Mouse (Mus musculus) hindbrain, embryonic 14.5 days (tissue): ENCODE results near the gene Ntf3. TPM values are rescaled to one million over a fixed set of nuclear protein-coding genes. Genes with fewer than 3 reads are reported as not detected.

ENCODE experiments used
- ATAC-seq: fragments of 200-750 bp; cut with Nextera tagmentation; 2 replicates; pipeline ENCODE4 v1.8.0; 2017; ENCODE audit warnings: moderate number of reproducible peaks, mild to moderate bottlenecking, moderate TSS enrichment, moderate library complexity; ENCODE audit not compliant: low FRiP score
- DNase-seq: peaks from one replicate; pipeline ENCODE4 v3.0.0-alpha.2; 2015; ENCODE audit warnings: low spot score
- H3K27ac ChIP-seq: fragments of 300-500 bp; sonication (generic); 2 replicates; pipeline ENCODE4 v1.5.1; 2014; ENCODE audit warnings: mild to moderate bottlenecking, moderate library complexity
- H3K27me3 ChIP-seq: fragments of 300-500 bp; sonication (generic); 2 replicates; pipeline ENCODE4 v1.6.1; 2014; ENCODE audit warnings: mild to moderate bottlenecking, low read length, mixed read lengths; ENCODE audit not compliant: control insufficient read depth, insufficient read depth
- H3K36me3 ChIP-seq: fragments of 300-500 bp; sonication (generic); replicated peaks from 2 replicates; pipeline ENCODE4 v1.6.1; 2014; ENCODE audit not compliant: control insufficient read depth, insufficient read depth
- H3K4me1 ChIP-seq: fragments of 300-500 bp; sonication (generic); replicated peaks from 2 replicates; pipeline ENCODE4 v1.6.1; 2014; ENCODE audit warnings: antibody characterized with exemption, low read length, mixed read lengths; ENCODE audit not compliant: control insufficient read depth, insufficient read depth
- H3K4me2 ChIP-seq: fragments of 300-500 bp; sonication (generic); replicated peaks from 2 replicates; pipeline ENCODE4 v1.6.1; 2014; ENCODE audit warnings: mild to moderate bottlenecking, moderate library complexity
- H3K4me3 ChIP-seq: fragments of 300-500 bp; sonication (generic); replicated peaks from 2 replicates; pipeline ENCODE4 v1.5.1; 2014; ENCODE audit warnings: mild to moderate bottlenecking, low read length
- H3K9ac ChIP-seq: fragments of 300-500 bp; sonication (generic); 2 replicates; pipeline ENCODE4 v1.6.1; 2014
- H3K9me3 ChIP-seq: fragments of 300-500 bp; sonication (generic); 2 replicates; pipeline ENCODE4 v1.6.1; 2016; ENCODE audit warnings: low read length; ENCODE audit not compliant: control insufficient read depth
- WGBS: fragments of 180-500 bp; shearing (Covaris S2); extraction: QIAGEN DNeasy Blood & Tissue Kit; methylation state at CpG from one replicate; pipeline ENCODE4 v1.1.7; 2014; 5-methylcytosine and 5-hydroxymethylcytosine counted together
- polyA plus RNA-seq: library from polyadenylated mRNA; unstranded; fragments of >200 nt; fragmentation: Nextera tagmentation; extraction: Ambion mirVana; gene quantifications from 2 replicates; pipeline ENCODE4 v1.2.1, GENCODE M21; 2014

Ntf3 gene
- polyA plus RNA-seq, 1 experiment from 2014 or later, result 3.0 TPM

DNA sequence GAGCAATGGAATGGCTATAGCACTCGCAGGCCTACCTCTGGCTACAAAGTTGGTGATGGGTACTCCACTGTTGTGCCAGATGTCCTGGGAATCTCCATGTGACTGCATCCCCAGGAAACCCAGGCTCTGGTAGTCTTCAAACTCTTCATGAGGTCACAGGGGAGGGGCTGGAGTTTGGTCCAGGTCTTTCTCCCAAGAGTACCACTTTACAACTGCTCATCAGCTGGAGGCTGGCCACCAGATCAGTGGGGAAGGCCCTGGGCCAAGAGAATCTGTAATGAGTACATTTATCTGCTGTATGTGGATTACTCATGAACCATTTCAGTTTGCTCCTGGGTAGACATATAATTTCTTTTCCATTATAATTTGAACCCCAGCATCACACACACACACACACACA, 66.1 kb downstream of the Ntf3 start:
- DNase-seq (no peak), ATAC-seq (no peak)
- H3K36me3 ChIP-seq, result no peaks in the 10 kb centered on the region
- no peak overlapping the region for H3K4me2 ChIP-seq
- 100% methylated on average over 1 of the region's 1 CpGs for WGBS
- no peaks in the 10 kb centered on the region for H3K9me3 ChIP-seq
- no peak overlapping the region for H3K4me3 ChIP-seq
- H3K27me3 ChIP-seq, result no peaks in the 10 kb centered on the region
- no peaks in the 10 kb centered on the region for H3K4me1 ChIP-seq
- H3K27ac ChIP-seq, result no peak overlapping the region
- no peak overlapping the region for H3K9ac ChIP-seq

DNA sequence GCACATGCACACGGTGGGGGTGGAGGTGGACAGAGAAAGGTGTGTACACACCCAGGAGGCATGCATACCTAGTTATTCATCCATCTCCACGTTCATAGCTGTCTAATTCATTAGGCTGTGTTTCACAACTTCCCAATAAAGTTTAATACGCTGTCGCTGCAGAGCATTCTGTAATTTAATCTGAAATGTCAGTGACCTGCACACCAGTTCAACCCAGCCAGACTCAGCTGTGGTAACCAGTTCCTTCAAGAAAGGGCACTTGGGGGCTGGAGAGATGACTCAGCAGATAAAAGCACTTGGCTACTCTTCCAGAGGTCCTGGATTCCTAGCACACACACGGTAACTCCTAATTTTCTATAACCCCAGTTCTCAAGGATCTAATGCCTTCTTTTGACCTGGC, 69.2 kb downstream of the Ntf3 start:
- Histone ChIP-seq H3K9ac (no peak overlapping the region), H3K27me3 (no peaks in the 10 kb centered on the region), H3K36me3 (no peaks in the 10 kb centered on the region), H3K9me3 (no peaks in the 10 kb centered on the region), H3K27ac (no peak overlapping the region), H3K4me1 (no peaks in the 10 kb centered on the region), H3K4me2 (no peak overlapping the region), H3K4me3 (no peak overlapping the region)
- 86% methylated on average over 5 of the region's 5 CpGs for WGBS
- DNase-seq (no peak), ATAC-seq (no peak)

DNA sequence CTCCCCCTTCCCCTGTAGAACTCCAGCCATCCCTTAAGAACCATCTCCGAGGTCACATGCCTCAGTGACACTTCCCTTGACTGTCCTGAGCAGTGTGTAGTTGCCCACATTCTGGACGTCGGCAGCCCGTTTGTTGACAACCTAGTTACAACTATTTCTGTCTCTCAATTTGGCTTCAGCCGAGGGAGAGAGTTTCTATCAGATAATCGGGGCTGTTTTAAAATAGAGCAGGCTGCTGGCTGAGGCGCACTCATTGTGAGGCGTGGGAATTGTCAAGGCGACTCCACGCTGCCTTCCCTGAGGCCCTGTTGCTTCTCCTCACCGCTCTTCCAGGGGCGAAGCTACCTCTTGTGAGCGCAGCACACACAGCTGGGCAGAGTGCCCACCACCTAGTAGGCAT, 70.6 kb downstream of the Ntf3 start:
- no peak for ATAC-seq
- no peaks in the 10 kb centered on the region for H3K9me3 ChIP-seq
- DNase-seq, result no peak
- WGBS, result 82% methylated on average over 13 of the region's 13 CpGs
- H3K27ac ChIP-seq, result no peak overlapping the region
- no peaks in the 10 kb centered on the region for H3K27me3 ChIP-seq
- H3K4me2 ChIP-seq, result no peak overlapping the region
- H3K9ac ChIP-seq, result no peak overlapping the region
- H3K36me3 ChIP-seq, result no peaks in the 10 kb centered on the region
- no peak overlapping the region for H3K4me3 ChIP-seq
- H3K4me1 ChIP-seq, result no peaks in the 10 kb centered on the region

DNA sequence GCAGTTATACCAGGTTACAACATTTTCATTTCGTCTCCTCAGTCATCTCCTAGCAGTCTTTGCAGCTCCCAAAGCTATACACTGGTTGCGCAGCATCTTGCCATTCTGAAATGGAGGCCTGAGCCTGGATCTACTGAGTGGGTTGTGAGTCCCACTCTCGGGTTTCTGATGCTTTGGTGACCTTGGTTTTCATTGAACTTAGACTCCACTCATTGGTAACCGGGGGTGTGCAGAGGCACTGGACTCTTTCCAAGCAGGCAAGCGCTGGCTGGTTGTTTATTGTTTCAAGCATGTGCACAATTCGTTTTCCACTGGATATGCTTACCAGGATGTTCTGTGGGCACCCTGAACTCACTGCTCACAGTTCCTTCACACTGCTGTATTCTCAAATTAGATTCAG, 71.7 kb downstream of the Ntf3 start:
- H3K4me2 ChIP-seq, result no peak overlapping the region

DNA sequence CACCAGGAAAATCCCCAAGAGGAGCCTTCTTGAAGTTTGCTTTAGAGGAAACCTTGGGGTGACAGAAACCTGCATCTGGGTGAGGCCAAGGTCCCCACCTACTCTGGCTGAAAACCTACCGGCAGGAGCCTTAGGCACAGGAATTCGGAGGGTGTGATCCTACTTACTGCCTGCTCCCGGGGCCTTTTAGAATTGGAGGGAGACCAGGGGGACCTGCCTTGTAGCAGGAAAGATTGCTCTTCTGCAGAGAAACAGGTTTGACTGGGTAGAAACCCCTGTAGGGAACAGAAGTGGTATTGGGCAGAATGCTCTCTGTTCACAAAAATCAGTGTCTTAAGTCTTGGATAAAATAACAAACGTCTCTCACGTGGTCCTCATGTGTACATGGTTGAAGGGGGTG, 74.7 kb downstream of the Ntf3 start:
- Histone ChIP-seq H3K4me2 (no peak overlapping the region), H3K9ac (no peak overlapping the region), H3K9me3 (no peaks in the 10 kb centered on the region), H3K36me3 (no peaks in the 10 kb centered on the region), H3K27me3 (no peaks in the 10 kb centered on the region), H3K4me1 (no peaks in the 10 kb centered on the region), H3K4me3 (no peak overlapping the region), H3K27ac (no peak overlapping the region)
- ATAC-seq, result no peak
- no peak for DNase-seq
- 74% methylated on average over 5 of the region's 5 CpGs for WGBS

More for the DNA sequence above, 71.7 kb downstream of the Ntf3 start:
- no peak for ATAC-seq
- Histone ChIP-seq H3K4me1 (no peaks in the 10 kb centered on the region), H3K36me3 (no peaks in the 10 kb centered on the region), H3K27ac (no peak overlapping the region), H3K27me3 (no peaks in the 10 kb centered on the region), H3K4me3 (no peak overlapping the region), H3K9ac (no peak overlapping the region), H3K9me3 (no peaks in the 10 kb centered on the region)
- WGBS, result 84% methylated on average over 6 of the region's 6 CpGs
- no peak for DNase-seq

GRCm38 (mm10) chr6:126090063-126090462, 76.6 kb downstream of the Ntf3 start:
- no peak for DNase-seq
- no peaks in the 10 kb centered on the region for H3K9me3 ChIP-seq
- no peak overlapping the region for H3K27ac ChIP-seq
- H3K27me3 ChIP-seq, result no peaks in the 10 kb centered on the region
- H3K4me1 ChIP-seq, result no peaks in the 10 kb centered on the region
- 87% methylated on average over 1 of the region's 1 CpGs for WGBS
- H3K9ac ChIP-seq, result no peak overlapping the region
- ATAC-seq, result no peak
- H3K4me2 ChIP-seq, result no peak overlapping the region
- no peaks in the 10 kb centered on the region for H3K36me3 ChIP-seq
- H3K4me3 ChIP-seq, result no peak overlapping the region

DNA sequence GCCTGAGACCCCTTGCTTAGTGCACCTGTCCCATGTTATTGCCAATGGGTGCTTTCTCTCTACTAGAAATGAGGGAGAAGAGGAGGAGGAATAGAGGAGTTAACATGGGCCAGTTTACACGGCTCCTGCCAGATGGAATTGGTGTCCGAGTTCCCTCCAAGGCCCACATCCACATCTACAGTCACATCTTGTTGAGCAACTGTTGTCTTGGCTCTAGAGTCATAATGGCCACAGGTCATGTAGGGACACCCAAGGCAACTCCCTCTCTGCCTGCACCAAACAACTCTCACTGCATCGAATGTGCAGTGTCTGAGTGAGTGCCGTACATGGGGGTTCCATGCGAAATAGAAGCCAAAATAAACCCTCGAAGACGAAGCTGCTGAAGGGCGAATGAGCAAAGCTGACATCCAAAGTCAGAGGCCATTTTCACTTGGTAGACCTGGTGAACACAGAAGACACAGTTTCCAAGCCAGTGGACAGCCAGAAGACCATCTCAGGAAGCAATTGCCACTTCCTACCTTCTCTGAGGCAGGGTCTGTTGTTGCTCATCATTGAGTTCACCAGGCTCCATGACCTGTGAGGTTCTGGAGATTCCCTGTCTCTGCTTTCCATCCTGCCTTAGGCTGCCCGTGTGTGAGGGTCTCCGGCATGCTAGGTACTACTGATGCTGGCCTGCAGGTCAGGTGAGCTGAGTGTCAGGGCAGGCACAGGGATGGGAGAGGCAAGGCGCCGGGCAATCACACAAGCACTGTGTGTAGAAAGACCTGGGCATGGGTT, 78.0 kb downstream of the Ntf3 start:
- Histone ChIP-seq H3K36me3 (no peaks in the 10 kb centered on the region), H3K9me3 (no peaks in the 10 kb centered on the region), H3K4me1 (no peaks in the 10 kb centered on the region), H3K4me2 (no peak overlapping the region), H3K9ac (no peak overlapping the region), H3K27ac (no peak overlapping the region), H3K27me3 (no peaks in the 10 kb centered on the region), H3K4me3 (no peak overlapping the region)
- 96% methylated on average over 12 of the region's 12 CpGs for WGBS
- DNase-seq, result no peak
- no peak for ATAC-seq

DNA sequence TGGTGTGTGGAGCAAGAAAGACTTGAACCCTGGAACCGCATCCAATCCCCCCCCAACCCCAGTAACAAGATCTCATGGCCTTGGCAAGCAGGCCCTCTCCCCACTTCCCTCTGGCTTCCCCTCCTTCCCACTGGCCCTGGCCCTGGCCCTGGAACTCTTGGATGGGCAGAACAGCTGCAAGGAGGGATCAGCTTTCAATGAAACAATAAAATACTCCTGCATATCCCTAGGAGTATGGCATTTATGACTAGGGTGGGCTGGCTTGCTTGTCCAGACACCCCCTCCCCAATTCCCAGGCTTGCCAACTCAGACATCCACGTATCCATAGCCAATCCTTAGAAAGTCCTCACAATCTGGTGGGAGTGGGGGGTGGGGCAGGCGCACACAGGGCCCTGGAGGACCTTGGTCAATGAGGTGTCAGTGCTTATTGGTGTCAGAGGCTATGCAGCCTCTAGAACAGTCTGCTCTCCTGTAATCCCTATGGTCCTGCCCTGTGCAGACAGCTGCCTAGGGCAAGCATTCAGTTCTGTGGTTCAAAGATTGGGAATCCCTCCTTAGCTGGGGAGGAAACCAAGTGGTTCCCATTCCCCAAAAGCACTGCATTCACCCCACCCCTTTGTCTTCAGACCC, 80.3 kb downstream of the Ntf3 start:
- no peak for ATAC-seq
- no peak overlapping the region for H3K9ac ChIP-seq
- H3K9me3 ChIP-seq, result no peaks in the 10 kb centered on the region
- no peaks in the 10 kb centered on the region for H3K4me1 ChIP-seq
- H3K27me3 ChIP-seq, result no peaks in the 10 kb centered on the region
- no peak overlapping the region for H3K4me3 ChIP-seq
- no peak overlapping the region for H3K4me2 ChIP-seq
- WGBS, result 72% methylated on average over 3 of the region's 3 CpGs
- no peaks in the 10 kb centered on the region for H3K36me3 ChIP-seq
- no peak for DNase-seq
- no peak overlapping the region for H3K27ac ChIP-seq

DNA sequence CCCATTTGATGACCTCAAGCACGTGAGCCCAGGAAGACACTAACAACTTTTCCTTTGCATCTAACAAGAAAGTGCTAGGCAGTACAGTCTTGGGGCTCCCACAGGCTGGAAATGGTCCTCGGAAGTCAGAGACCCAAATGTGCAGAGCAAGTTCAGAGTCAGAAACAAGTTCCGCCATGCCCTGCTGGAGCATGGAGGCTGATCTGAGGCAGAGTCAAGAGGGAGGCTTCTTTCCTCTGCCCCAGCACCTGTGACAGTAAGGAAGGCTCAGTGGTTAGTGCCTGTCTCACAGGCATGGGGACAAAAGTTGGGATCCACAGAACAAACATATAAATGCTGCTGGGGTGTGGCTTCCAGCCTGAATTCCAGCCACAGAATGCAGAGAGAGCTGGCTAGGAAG, 86.2 kb downstream of the Ntf3 start:
- Histone ChIP-seq H3K9me3 (no peaks in the 10 kb centered on the region), H3K36me3 (no peaks in the 10 kb centered on the region), H3K4me1 (no peaks in the 10 kb centered on the region), H3K9ac (no peak overlapping the region), H3K27ac (no peak overlapping the region), H3K27me3 (no peaks in the 10 kb centered on the region), H3K4me3 (no peak overlapping the region), H3K4me2 (no peak overlapping the region)
- ATAC-seq (no peak), DNase-seq (no peak)
- WGBS, result 79% methylated on average over 3 of the region's 3 CpGs
